34 mouse cellular contexts compared by ENCODE assay signal in genomic region chr7:140059601-140060000, GRCm38 (mm10). TPM values are rescaled to one million over a fixed set of nuclear protein-coding genes. Genes with fewer than 3 reads are reported as not detected.
DNase-seq lines count a peak whose midpoint lies in the region; ATAC-seq and TF ChIP-seq lines count a peak whose summit lies in the region.
"Had no signal": no experiment of that assay in that cellular context is flagged by ENCODE, and none has a peak within 500 bp of the region (broad histone marks: within the 10 kb centered on the region; RNA-seq: fewer than 3 reads in every experiment).

No protein-coding gene starts in this region.

- DNase-seq in forebrain, embryonic 11.5 days (ENCODE audit: low spot score) = peak; percentile 63
- DNase-seq in forebrain, postnatal 0 days = no peak
- DNase-seq in retina, postnatal 1 day = peak; percentile 78
- no peak for DNase-seq in retina, embryonic 14.5 days (ENCODE audit: low spot score)
- peak; percentile 43 for DNase-seq in retina, postnatal 7 days (ENCODE audit: low read depth, low spot score)
- DNase-seq in heart, postnatal 10 days = no peak
- DNase-seq: adrenal gland, postnatal 25 days; cerebellum, adult 18-20 months; cerebellum, postnatal 10 days; kidney, adult 8-10 months; kidney, postnatal 4 days; layer of hippocampus, postnatal 36 days; left cerebral cortex, postnatal 4 days; liver, embryonic 13.5 days; lung, adult 18-20 months; lung, postnatal 4 days; right cerebral cortex, postnatal 25 days had no signal

- no peak overlapping the region for H3K27ac ChIP-seq in forebrain, embryonic 11.5 days (ENCODE audit: low read depth, low read length)
- H3K27ac ChIP-seq in forebrain, postnatal 0 days (ENCODE audit: low read depth, low read length) = no peak overlapping the region
- peak overlapping the region; percentile 35; the same call in 1 of the 2 replicates for H3K27ac ChIP-seq in hindbrain, embryonic 12.5 days
- no peak overlapping the region for H3K27ac ChIP-seq in hindbrain, embryonic 16.5 days (ENCODE audit: low read depth, low read length)
- H3K27ac ChIP-seq: embryonic facial prominence, embryonic 12.5 days; kidney, postnatal 0 days; liver, embryonic 13.5 days; stomach, embryonic 15.5 days had no signal

- H3K9ac ChIP-seq in forebrain, embryonic 11.5 days (ENCODE audit: low read length) = no peak overlapping the region
- no peak overlapping the region for H3K9ac ChIP-seq in forebrain, postnatal 0 days
- H3K9ac ChIP-seq in hindbrain, embryonic 12.5 days = no peak overlapping the region
- no peak overlapping the region for H3K9ac ChIP-seq in hindbrain, embryonic 16.5 days (ENCODE audit: low read depth, low read length)
- H3K9ac ChIP-seq: embryonic facial prominence, embryonic 12.5 days; liver, embryonic 13.5 days; stomach, embryonic 15.5 days had no signal

- no peak for ATAC-seq in forebrain, embryonic 11.5 days (replicated peaks; ENCODE audit: low FRiP score)
- ATAC-seq in forebrain, postnatal 0 days = no peak
- no peak for ATAC-seq in hindbrain, embryonic 12.5 days (ENCODE audit: low FRiP score)
- ATAC-seq in hindbrain, embryonic 16.5 days = no peak
- ATAC-seq: CD4-positive, CD25-positive, alpha-beta regulatory T cell, adult 4 months; intestine, embryonic 16.5 days; lung, postnatal 0 days had no signal

- H3K27me3 ChIP-seq in forebrain, embryonic 11.5 days (ENCODE audit: control insufficient read depth, insufficient read depth, low read length) = peaks cover 55% of the 10 kb centered on the region
- peaks cover 3% of the 10 kb centered on the region for H3K27me3 ChIP-seq in forebrain, postnatal 0 days (ENCODE audit: insufficient read depth, low read length)
- peaks cover 60% of the 10 kb centered on the region for H3K27me3 ChIP-seq in hindbrain, embryonic 12.5 days
- no peaks in the 10 kb centered on the region for H3K27me3 ChIP-seq in hindbrain, embryonic 16.5 days (replicated peaks; ENCODE audit: control insufficient read depth, insufficient read depth, low read length)

- intact Hi-C loops in heart, postnatal 10 days (cut with DNase I) = no loop called here

- no peak overlapping the region for H3K4me3 ChIP-seq in forebrain, embryonic 11.5 days (ENCODE audit: low read depth, low read length)
- H3K4me3 ChIP-seq in forebrain, postnatal 0 days (ENCODE audit: low read depth, low read length) = no peak overlapping the region
- no peak overlapping the region for H3K4me3 ChIP-seq in hindbrain, embryonic 12.5 days
- H3K4me3 ChIP-seq in hindbrain, embryonic 16.5 days (ENCODE audit: low read length) = no peak overlapping the region
- H3K4me3 ChIP-seq: embryonic facial prominence, embryonic 12.5 days; liver, embryonic 13.5 days; megakaryocyte, embryonic 14.5 days; stomach, embryonic 15.5 days had no signal

- TF ChIP-seq CTCF in forebrain, postnatal 0 days (IDR thresholded peaks at IDR 0.05; ENCODE audit: low read depth) = no peak

- peaks cover 23% of the 10 kb centered on the region for H3K4me1 ChIP-seq in forebrain, embryonic 11.5 days (replicated peaks; ENCODE audit: control insufficient read depth, insufficient read depth, low read length)
- peaks cover 19% of the 10 kb centered on the region for H3K4me1 ChIP-seq in forebrain, postnatal 0 days (ENCODE audit: insufficient read depth)
- H3K4me1 ChIP-seq in hindbrain, embryonic 12.5 days = peaks cover 55% of the 10 kb centered on the region
- peaks cover 24% of the 10 kb centered on the region for H3K4me1 ChIP-seq in hindbrain, embryonic 16.5 days (ENCODE audit: control insufficient read depth, insufficient read depth, low read depth, low read length)
- H3K4me1 ChIP-seq: embryonic facial prominence, embryonic 12.5 days had no signal

- H3K4me2 ChIP-seq in forebrain, embryonic 11.5 days (ENCODE audit: low read depth, low read length, severe bottlenecking) = no peak overlapping the region
- no peak overlapping the region for H3K4me2 ChIP-seq in forebrain, postnatal 0 days (ENCODE audit: low read depth)
- H3K4me2 ChIP-seq in hindbrain, embryonic 12.5 days (replicated peaks) = 0 out of 2 replicates have a peak overlapping the region, but pooled peaks have one; percentile 69
- H3K4me2 ChIP-seq in hindbrain, embryonic 16.5 days (ENCODE audit: low read length) = no peak overlapping the region
- H3K4me2 ChIP-seq: embryonic facial prominence, embryonic 12.5 days; liver, embryonic 13.5 days; stomach, embryonic 15.5 days had no signal

- no peaks in the 10 kb centered on the region for H3K36me3 ChIP-seq in forebrain, embryonic 11.5 days (ENCODE audit: control insufficient read depth, insufficient read depth, low read length)
- H3K36me3 ChIP-seq in forebrain, postnatal 0 days (ENCODE audit: insufficient read depth) = no peaks in the 10 kb centered on the region
- no peaks in the 10 kb centered on the region for H3K36me3 ChIP-seq in hindbrain, embryonic 12.5 days
- H3K36me3 ChIP-seq in hindbrain, embryonic 16.5 days (ENCODE audit: control insufficient read depth, insufficient read depth, low read length) = no peaks in the 10 kb centered on the region
- H3K36me3 ChIP-seq: embryonic facial prominence, embryonic 12.5 days; liver, embryonic 13.5 days; stomach, embryonic 15.5 days had no signal

- no peaks in the 10 kb centered on the region for H3K9me3 ChIP-seq in forebrain, embryonic 11.5 days (ENCODE audit: control insufficient read depth, low read length)
- H3K9me3 ChIP-seq in forebrain, postnatal 0 days (ENCODE audit: low read length) = no peaks in the 10 kb centered on the region
- H3K9me3 ChIP-seq in hindbrain, embryonic 12.5 days (replicated peaks) = no peaks in the 10 kb centered on the region
- H3K9me3 ChIP-seq in hindbrain, embryonic 16.5 days (ENCODE audit: control insufficient read depth, low read length) = no peaks in the 10 kb centered on the region
- H3K9me3 ChIP-seq: embryonic facial prominence, embryonic 12.5 days; liver, embryonic 13.5 days; stomach, embryonic 15.5 days had no signal

- WGBS in forebrain, embryonic 11.5 days = 6% methylated on average over 4 of the region's 4 CpGs
- 37% methylated on average over 4 of the region's 4 CpGs for WGBS in forebrain, postnatal 0 days
- WGBS in hindbrain, embryonic 12.5 days = 17% methylated on average over 4 of the region's 4 CpGs
- 34% methylated on average over 4 of the region's 4 CpGs for WGBS in hindbrain, embryonic 16.5 days

RNA-seq across cellular contexts. Expression of gene Msx3, which starts 10.7 kb away (rescaled TPM):
- polyA plus RNA-seq in forebrain, embryonic 11.5 days (2014; fragmentation: Nextera tagmentation; extraction: Ambion mirVana) = 2.4 and 2.6 TPM in 2 replicates
- total RNA-seq in forebrain, postnatal 0 days (2014; rRNA removed) = 0.48 and 1.2 TPM in 2 replicates
- polyA plus RNA-seq in forebrain, postnatal 0 days (2015; fragmentation: Nextera tagmentation; extraction: Ambion mirVana) = 0.53 and 1.5 TPM in 2 replicates
- polyA plus RNA-seq in hindbrain, embryonic 12.5 days (2016; fragmentation: Nextera tagmentation; extraction: Ambion mirVana) = 54.7 and 69.1 TPM in 2 replicates
- 4.1 and 6.9 TPM in 2 replicates for polyA plus RNA-seq in hindbrain, embryonic 16.5 days (2015; fragmentation: Nextera tagmentation; extraction: Ambion mirVana)
- not detected for total RNA-seq in heart, postnatal 10 days (2021)
- total RNA-seq: adrenal gland, adult 18-20 months; adrenal gland, postnatal 25 days; common myeloid progenitor, adult 5-6 weeks; gastrocnemius, adult 8-10 months; gastrocnemius, postnatal 4 days; heart, postnatal 25 days; monocyte, adult 5-6 weeks had no signal
- polyA plus RNA-seq: heart, embryonic 14.5 days; intestine, embryonic 16.5 days; kidney, postnatal 0 days; limb, embryonic 14.5 days; liver, embryonic 13.5 days; lung, postnatal 0 days; stomach, embryonic 15.5 days had no signal

RNA-seq across cellular contexts. Expression of gene Caly, which starts 22.7 kb away (rescaled TPM):
- 7.2 and 7.9 TPM in 2 replicates for polyA plus RNA-seq in forebrain, embryonic 11.5 days (2014; fragmentation: Nextera tagmentation; extraction: Ambion mirVana)
- total RNA-seq in forebrain, postnatal 0 days (2014; rRNA removed) = 259 and 284 TPM in 2 replicates
- 348 and 396 TPM in 2 replicates for polyA plus RNA-seq in forebrain, postnatal 0 days (2015; fragmentation: Nextera tagmentation; extraction: Ambion mirVana)
- 24.8 and 25.1 TPM in 2 replicates for polyA plus RNA-seq in hindbrain, embryonic 12.5 days (2016; fragmentation: Nextera tagmentation; extraction: Ambion mirVana)
- 351 and 430 TPM in 2 replicates for polyA plus RNA-seq in hindbrain, embryonic 16.5 days (2015; fragmentation: Nextera tagmentation; extraction: Ambion mirVana)
- total RNA-seq in heart, postnatal 10 days (2021) = under 1 TPM in 1 of 2 experiments, not detected in 1; 0.25 TPM
- total RNA-seq: common myeloid progenitor, adult 5-6 weeks; gastrocnemius, postnatal 4 days; heart, postnatal 25 days; monocyte, adult 5-6 weeks had no signal
- polyA plus RNA-seq: CD4-positive, CD25-positive, alpha-beta regulatory T cell, adult 4 months had no signal

RNA-seq across cellular contexts. Expression of gene Tubgcp2, which starts 23.1 kb away (rescaled TPM):
- polyA plus RNA-seq in forebrain, embryonic 11.5 days (2014; fragmentation: Nextera tagmentation; extraction: Ambion mirVana) = 75.6 and 78.0 TPM in 2 replicates
- 67.3 and 79.8 TPM in 2 replicates for total RNA-seq in forebrain, postnatal 0 days (2014; rRNA removed)
- polyA plus RNA-seq in forebrain, postnatal 0 days (2015; fragmentation: Nextera tagmentation; extraction: Ambion mirVana) = 57.8 and 68.1 TPM in 2 replicates
- 65.8 and 70.6 TPM in 2 replicates for polyA plus RNA-seq in hindbrain, embryonic 12.5 days (2016; fragmentation: Nextera tagmentation; extraction: Ambion mirVana)
- 57.2 and 59.6 TPM in 2 replicates for polyA plus RNA-seq in hindbrain, embryonic 16.5 days (2015; fragmentation: Nextera tagmentation; extraction: Ambion mirVana)
- 10 to 100 TPM; 36.5 to 37.1 TPM for total RNA-seq in heart, postnatal 10 days (2021)

RNA-seq across cellular contexts. Expression of gene Zfp511, which starts 23.4 kb away (rescaled TPM):
- polyA plus RNA-seq in forebrain, embryonic 11.5 days (2014; fragmentation: Nextera tagmentation; extraction: Ambion mirVana) = 42.6 and 48.2 TPM in 2 replicates
- 49.8 and 56.1 TPM in 2 replicates for total RNA-seq in forebrain, postnatal 0 days (2014; rRNA removed)
- polyA plus RNA-seq in forebrain, postnatal 0 days (2015; fragmentation: Nextera tagmentation; extraction: Ambion mirVana) = 66.1 and 74.3 TPM in 2 replicates
- polyA plus RNA-seq in hindbrain, embryonic 12.5 days (2016; fragmentation: Nextera tagmentation; extraction: Ambion mirVana) = 45.6 and 45.9 TPM in 2 replicates
- 51.6 and 55.1 TPM in 2 replicates for polyA plus RNA-seq in hindbrain, embryonic 16.5 days (2015; fragmentation: Nextera tagmentation; extraction: Ambion mirVana)
- 10 to 100 TPM; 13.1 to 13.8 TPM for total RNA-seq in heart, postnatal 10 days (2021)

RNA-seq across cellular contexts. Expression of gene Prap1, which starts 33.6 kb away (rescaled TPM):
- not detected in 2 replicates for polyA plus RNA-seq in forebrain, embryonic 11.5 days (2014; fragmentation: Nextera tagmentation; extraction: Ambion mirVana)
- not detected in 2 replicates for total RNA-seq in forebrain, postnatal 0 days (2014; rRNA removed)
- not detected in 2 replicates for polyA plus RNA-seq in forebrain, postnatal 0 days (2015; fragmentation: Nextera tagmentation; extraction: Ambion mirVana)
- polyA plus RNA-seq in hindbrain, embryonic 12.5 days (2016; fragmentation: Nextera tagmentation; extraction: Ambion mirVana) = not detected in 2 replicates
- not detected in 2 replicates for polyA plus RNA-seq in hindbrain, embryonic 16.5 days (2015; fragmentation: Nextera tagmentation; extraction: Ambion mirVana)
- total RNA-seq in heart, postnatal 10 days (2021) = not detected
- total RNA-seq: adrenal gland, adult 18-20 months; adrenal gland, postnatal 25 days; common myeloid progenitor, adult 5-6 weeks; gastrocnemius, adult 8-10 months; gastrocnemius, postnatal 4 days; heart, postnatal 25 days; layer of hippocampus, postnatal 36 days; left cerebral cortex, postnatal 4 days; monocyte, adult 5-6 weeks had no signal
- polyA plus RNA-seq: CD4-positive, CD25-positive, alpha-beta regulatory T cell, adult 4 months; embryonic facial prominence, embryonic 12.5 days; heart, embryonic 14.5 days; liver, embryonic 13.5 days; lung, postnatal 0 days had no signal

Comparison
In these comparisons a context has a peak if more than half of its experiments do, and no peak if none do; other contexts are left out.
1. DNase-seq: peak in forebrain, embryonic 11.5 days (single experiment), retina, postnatal 1 day (single experiment) and retina, postnatal 7 days (single experiment); none in forebrain, postnatal 0 days (single experiment), retina, embryonic 14.5 days (single experiment) and heart, postnatal 10 days (0 of 2).
2. RNA of gene Caly, which starts 22.7 kb away (polyA plus RNA-seq): 351 to 430 TPM in hindbrain, embryonic 16.5 days and 348 to 396 TPM in forebrain, postnatal 0 days; 24.8 to 25.1 TPM in hindbrain, embryonic 12.5 days and 7.2 to 7.9 TPM in forebrain, embryonic 11.5 days; every median in the first group is over 10 times any median in the second.